Mouse (Mus musculus) adrenal gland, postnatal 14 days (tissue): ENCODE data around the gene Arhgap22. TPM values are rescaled to one million over a fixed set of nuclear protein-coding genes. Genes with fewer than 3 reads are reported as not detected.

Experiments
- DNase-seq: peaks from one replicate; pipeline ENCODE4 v3.0.0; 2021; ENCODE audit warnings: mixed read lengths
- long read RNA-seq, 2 experiments: library from polyadenylated mRNA; stranded (forward); transcript quantifications; one replicate each; pipeline ENCODE4 v2.0.0; 2021
- total RNA-seq: library from RNA; stranded (reverse); gene quantifications from 2 replicates; pipeline ENCODE4 v1.2.3, GENCODE M21; 2021

The Arhgap22 gene
- total RNA-seq, result 6.0 and 7.2 TPM in 2 replicates
- long read RNA-seq, experiment 1, partial matches to known transcripts, result 5 of 18 reads
- long read RNA-seq, experiment 1, other reads (novel, unspliced or antisense), result 13 of 18 reads
- long read RNA-seq, experiment 2, partial matches to known transcripts, result 5 of 12 reads
- long read RNA-seq, experiment 2, other reads (novel, unspliced or antisense), result 7 of 12 reads

DNA sequence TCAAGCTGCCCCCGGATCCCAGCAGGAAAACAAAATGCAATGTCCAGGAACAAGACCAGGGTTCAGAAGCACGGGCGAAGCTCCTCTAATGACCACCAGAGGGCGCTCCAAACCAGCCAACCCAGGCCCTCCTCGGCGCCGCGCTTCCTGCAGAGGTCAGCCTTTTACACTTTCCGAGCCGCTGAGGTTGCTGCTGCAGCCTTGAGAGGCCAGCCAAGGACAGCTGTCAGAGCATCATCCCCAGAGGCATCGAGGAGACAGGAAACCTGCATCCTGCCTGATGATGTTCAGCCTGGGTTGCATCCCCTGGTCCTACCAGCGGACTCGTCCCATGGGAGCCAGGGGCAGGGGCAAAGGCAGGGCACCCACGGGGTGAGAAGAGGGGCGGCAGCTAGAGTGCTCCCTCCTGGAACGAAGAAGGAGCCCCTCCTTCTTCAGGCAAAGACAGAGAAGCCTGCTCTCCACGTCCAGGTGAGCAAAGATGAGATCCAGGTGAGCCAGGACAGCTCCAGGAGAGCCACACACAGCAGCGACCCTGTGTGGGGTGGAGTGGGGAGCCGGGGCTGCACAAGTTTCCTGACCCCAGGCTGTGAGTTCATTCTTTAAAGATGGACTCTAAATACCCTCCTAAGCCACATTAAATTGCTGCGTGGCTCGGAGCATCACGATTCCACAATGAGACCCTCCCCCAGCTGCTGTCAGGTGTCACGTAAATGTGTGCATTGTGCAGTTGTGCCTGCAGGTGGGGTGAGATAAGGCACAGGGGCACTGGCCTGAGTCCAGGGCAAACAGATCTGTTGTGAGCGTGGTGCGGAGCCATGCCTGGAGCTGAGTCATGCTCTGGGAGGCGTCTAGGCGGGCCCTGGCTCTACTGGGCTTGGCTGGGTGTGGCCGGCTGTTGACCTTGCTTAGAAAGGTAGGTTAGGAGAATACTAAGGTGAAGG, at the start of gene Arhgap22:
TSS of gene Arhgap22 (plus strand) at position 204 of the 944 bp plus-strand sequence.
- DNase-seq, result peak; percentile 94

DNA sequence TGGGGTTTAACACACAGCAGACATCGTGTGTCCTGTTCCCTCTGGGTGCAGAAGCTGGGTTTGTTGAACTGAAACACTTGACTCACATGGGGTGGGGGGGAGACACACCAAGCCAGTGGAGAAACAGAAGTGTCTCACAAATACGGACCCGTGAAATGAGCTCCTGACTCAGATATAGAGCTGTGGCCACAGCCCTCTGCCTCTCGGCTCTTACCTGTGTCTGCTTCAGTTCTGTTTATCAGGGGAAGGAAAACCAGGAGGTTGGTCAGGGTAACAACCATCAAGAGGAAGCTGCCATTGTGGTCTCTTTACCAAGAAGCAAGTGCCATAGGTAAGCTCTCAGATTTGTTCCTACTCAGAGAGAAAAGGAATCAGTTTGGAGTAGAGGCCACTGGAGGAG, 45.1 kb upstream of the Arhgap22 start:
- no peak for DNase-seq

DNA sequence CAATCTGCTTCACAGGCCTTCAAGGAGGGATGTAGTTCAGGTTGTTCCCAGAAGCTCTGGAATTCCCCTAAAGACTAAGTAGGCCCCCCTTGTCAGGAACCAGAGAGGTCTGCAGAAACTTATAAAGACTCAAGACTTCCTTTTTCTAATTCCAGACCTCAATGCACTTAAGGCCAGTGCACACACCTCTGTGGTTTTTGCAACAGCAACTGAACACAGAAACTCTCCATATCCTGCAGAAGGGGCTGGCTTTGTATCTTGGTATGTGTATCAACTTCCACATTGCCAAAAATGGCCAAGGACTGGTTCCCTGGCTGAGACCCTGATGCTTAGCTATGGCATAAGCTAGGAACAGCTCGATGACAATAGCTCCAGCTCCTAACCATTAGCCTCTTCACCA, 41.9 kb upstream of the Arhgap22 start:
- DNase-seq, result no peak

DNA sequence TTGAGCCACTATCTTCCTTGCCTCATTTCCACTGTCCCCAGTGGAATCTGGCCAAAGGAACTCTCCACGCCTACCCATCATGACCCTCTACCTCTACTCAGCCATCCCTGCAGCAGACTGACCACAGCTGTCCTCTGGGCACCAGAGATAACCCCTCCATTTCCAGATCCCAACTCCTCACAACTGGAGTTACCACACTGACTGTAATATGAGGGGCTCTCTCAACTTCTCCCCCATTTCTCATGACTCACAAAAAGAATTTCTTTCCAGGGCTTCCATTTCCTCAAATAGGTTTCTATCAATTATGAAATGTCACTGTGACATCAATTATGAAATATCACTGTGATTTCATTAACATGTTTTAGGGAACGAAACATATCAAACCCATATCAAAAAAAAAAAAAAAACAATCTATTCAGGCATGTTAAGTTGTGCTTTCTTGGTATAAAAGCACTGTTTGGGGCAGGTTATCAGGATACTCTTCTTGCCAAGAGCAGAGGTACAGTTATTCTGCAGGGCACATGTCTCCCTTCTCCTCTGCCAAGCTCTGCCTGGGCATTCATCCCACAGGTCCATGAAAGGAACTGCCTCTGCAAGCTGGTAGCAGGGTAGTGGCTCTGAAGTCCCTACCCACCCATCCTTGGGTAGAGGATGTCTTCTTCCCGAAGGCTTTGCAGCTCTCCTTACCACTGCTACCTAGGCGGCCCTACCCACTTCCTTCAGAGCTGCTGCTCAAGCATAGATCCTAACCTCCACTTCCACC, 38.6 kb upstream of the Arhgap22 start:
- no peak for DNase-seq

DNA sequence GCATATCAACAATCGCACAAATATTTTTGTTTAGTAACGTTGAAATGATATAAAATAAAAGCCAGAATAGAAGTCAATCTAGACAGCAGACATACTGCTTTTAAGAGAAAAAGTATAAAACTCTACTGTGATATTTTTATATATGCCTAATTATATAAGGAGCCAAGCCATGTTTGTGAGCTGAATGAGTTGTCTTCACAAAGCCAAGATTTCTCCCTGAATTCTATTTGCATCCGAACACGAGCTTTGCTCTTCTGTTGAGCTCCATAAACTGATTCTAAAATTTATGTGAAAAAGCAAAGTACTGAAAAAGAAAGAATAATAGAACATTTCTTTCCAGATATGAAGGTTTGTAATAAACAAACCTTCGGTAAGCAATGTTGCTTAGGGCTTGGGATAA, 33.7 kb upstream of the Arhgap22 start:
- no peak for DNase-seq

DNA sequence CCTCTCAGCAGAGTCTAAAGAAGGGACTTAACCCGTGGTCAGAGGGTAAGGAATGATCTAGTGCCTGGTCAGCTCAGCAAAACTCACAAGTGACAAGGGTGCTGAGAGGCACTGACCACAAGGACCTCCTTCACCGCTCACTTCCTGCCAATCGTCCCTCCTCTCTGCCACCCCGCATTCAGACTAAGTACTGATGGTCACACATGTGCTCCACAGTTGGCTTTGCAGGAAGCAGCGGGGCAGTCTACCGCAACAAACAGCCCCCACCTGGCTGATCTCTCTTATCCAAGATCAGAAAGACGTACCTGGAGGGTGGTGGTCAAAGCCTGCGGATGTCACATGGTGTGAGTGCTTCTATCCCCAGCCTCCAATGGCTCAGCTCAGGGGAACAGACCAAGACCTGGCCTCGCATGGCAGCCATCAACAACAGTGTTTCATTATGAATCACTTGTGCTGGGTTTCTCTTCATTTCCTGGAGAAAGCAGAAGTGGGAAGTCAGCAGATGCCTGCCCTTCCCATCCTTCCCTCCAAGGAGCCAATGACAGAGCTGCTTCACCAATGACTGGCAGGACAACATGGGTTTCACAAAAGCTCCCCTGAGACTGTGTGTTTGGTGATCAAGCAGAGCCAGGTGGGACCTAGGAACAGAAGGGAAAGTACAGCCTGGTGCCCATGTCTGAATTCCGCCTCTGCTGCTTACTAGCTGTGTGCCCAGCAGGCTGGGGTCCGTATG, 28.6 kb upstream of the Arhgap22 start, which contains the start of gene Wdfy4:
TSS of gene Wdfy4 (minus strand) at position 441 of the 733 bp plus-strand sequence.
- DNase-seq, result no peak

DNA sequence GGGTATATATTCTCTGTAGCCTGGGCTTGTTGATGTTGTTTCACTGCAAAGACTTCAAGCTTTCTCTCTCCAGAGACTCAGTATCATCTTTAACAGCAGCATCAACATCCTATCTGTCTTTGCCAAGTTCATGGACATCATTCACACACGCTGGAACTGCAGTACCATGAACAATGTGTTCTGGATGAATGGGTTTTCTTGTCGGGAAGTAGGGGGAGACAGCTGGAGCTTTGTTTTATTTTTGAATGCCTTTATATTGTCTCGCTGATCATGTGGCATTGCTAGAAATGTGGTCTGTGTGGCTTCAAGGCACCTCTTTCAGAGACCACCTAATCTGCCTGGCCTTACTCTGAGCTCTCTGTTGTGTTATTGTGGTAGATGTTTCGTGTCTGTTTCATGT, 26.6 kb upstream of the Arhgap22 start:
- DNase-seq, result no peak

DNA sequence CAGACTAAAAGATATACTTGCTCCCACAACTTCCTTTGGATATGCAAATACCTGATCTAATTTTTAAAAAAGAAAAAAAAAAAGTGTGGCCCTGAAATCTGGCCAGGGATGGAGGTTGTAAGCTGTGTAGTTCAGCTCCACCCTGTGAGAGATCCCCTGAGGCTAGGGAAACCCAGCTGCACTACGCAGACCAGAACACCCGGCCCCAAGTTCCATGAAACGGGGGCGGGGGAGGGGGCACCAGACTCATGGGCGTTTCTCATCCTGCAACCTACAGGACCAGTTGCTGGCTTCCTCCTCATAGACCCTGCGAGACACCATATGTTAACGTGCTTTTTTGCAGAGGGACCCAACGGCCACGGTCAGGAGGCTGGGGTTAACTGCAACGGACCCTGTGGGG, 24.6 kb upstream of the Arhgap22 start:
- no peak for DNase-seq

DNA sequence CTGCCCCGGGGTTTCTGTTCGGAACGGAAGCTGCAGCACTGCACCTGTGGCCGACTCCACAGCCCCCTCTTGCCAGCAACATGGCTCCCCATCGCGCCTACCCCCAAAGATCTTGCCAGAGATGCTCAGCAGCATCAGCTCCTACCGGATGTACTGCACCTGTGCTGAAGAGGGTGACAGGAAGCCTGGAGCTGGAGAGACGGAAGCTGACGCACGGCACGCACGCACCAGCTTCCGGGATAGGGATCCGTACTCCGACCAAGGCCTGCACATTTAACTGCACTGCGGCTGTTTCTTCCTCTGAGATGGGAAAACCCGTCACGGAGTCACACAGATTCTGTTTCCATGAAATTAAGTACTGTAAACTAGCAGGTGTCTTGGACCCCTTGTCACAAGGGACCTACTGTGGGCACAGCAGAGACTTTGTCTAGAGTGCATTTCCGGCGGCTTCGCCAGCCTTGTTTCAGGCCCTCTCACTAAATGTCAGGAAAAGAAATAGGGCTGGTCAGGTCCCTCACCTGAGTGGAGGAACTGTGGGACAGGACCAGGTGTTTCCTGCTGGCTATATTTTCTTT, 23.9 kb upstream of the Arhgap22 start:
- no peak for DNase-seq

DNA sequence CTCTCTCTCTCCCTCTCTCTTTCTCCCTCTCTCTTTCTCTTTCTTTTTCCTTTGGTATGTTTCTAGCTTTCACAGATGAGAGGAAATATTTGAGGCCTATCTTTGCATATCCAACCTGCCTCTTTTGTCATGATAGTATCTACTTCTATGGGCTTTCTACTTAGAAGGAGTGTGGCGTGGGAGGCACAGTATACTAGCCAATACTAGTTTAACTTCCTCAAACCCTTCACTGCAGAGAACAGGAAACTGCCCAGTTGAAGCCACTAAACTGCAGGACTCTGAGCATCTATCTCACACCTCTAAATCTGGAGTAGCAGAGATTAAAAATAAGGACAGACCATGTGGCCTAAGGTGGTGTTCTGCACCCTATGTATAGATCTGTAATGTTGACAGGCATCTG, 23.2 kb upstream of the Arhgap22 start:
- DNase-seq, result no peak

DNA sequence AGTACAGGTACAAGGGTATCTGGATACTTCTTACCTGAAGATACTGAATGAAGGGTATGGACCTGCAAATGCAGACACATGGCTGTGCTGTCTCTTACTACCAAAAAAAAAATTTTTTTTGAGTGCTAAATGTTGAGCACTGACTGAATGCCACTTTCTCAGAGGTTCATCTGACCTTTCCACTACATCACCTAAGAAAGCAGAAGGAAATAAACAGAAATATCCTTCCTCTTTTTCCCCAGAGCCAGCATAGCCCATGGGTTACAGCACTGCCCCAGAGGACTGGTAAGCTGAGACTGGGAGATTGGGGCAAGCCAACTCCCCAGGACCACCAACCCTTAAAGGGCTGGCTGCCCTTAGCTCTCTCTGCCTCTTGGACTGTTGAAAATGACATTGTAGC, 20.1 kb upstream of the Arhgap22 start:
- no peak for DNase-seq

DNA sequence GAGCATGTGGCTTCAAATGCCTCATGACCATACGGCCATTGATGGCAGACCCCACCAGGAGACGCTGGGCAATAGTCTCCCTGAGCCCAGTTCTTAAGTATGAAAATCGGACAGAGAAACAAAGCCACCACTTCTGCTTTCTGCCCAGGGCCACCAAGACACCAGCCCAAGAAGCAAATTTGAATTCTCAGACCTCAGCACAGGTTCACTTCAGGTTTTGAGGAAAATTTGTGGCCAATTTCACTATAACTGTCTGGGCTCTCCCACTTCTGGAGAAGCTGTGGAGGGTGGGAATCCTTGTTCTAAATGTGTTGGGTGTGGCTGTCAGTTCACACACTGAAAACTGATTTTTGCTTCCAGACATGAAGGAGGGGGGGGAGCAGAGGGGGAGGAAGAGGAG, 19.6 kb upstream of the Arhgap22 start:
- DNase-seq, result no peak

DNA sequence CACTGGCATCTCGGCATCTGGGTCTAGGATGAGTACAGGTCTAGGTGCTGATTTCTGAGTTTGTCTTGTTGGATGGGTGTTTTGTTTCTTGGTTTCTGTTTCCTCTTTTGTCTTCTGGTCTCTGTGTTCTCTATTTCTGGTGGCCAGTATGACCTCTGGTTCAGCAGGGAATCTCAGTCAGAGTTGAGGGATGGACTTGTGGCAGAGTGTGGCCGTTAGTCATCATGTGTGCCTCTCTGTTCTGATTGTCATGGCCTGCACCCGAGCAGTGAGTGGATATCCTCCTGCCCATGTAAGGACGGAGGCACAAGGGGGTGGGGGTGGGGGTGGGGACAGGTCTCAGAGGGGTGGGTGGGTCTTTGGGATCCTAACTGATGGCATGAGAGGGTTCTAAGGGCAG, 11.7 kb upstream of the Arhgap22 start:
- no peak for DNase-seq

DNA sequence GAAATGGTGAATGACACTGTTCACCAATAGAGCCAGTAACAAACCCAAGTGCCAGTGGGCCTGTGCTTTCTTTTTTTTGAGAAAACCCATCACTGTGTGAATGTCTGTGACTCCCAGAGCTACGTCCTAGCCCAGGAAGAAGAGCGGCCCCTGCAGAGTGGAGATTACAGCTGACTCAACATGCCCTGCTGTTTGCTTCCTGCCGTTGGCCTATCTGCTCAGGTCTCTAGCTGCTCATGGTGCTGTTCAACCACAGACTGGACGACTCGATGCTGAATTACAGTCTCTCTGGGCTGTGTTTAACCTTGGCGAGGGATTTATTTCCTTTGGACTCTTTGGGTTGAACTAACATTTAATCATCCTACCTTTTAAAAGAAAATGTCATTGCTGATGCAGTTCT, 10.9 kb upstream of the Arhgap22 start:
- DNase-seq, result no peak

DNA sequence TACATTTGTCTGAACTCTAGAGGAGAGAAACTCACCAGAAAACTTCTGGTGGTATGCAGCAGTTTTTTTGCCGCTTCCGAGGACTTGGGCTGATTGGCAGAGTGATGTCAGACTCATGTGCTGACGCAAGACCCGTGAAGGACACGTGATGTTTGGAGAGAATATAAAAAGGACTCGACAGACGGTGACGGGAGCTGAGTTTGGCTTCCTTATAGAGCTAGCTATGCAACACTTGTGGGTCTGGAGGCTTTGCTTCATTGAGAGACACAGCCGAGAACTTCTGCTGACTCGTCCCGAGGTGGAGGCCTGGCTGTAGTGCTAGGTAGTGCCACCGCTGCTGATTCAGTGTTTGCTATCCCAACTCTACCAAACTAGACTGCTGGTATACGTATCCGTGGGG, 10.0 kb upstream of the Arhgap22 start:
- no peak for DNase-seq

DNA sequence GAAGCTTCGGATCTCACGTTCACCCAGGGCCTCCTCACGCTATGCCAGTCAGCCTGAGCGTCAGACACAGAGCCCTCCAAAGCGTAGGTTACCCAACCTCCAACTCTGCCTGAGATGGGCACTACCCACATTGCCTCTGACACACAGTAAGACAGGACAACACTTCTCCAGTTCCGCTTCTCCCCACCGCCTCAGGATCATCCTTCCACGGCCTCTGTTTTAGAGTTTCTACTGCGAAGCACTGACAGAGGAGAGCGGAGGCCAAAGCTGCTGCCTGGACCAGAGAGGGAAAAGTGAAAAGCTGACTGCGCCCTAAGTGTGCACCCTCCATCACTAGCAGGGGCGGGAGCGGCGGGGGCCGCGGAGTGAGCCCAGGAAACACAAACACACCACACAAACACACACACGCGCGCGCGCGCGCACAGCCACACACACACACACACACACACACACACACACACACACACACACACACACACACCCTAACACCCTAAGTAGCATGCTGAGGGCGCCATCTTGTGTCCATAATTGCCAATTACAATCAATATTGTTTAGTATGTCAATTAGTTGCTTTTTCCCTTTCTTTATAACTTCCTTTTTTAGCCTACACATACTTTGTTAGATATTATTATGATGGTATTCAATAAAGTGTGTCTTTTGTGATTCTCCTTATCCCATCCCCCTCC, 8.4 kb upstream of the Arhgap22 start:
- peak; percentile 19 for DNase-seq

DNA sequence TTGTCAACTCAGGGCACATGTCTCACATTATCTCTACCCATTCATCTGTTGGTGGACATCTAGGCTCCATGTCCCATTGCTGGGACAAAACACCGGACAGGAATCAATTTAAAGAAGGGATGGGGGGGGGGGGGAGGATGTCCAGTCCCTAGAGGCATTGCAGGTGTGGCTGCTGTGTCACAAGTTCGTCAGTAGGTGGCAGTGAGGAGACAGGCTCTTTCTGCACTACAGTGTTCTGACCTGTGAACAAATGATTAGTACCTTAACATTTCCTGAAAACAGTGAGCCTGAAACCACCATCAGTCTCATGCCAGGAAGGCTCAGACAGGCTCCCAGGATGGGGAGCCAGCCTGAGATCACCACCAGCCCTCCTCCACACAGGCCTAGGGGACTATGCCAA, 6.8 kb upstream of the Arhgap22 start:
- DNase-seq, result peak; percentile 21

DNA sequence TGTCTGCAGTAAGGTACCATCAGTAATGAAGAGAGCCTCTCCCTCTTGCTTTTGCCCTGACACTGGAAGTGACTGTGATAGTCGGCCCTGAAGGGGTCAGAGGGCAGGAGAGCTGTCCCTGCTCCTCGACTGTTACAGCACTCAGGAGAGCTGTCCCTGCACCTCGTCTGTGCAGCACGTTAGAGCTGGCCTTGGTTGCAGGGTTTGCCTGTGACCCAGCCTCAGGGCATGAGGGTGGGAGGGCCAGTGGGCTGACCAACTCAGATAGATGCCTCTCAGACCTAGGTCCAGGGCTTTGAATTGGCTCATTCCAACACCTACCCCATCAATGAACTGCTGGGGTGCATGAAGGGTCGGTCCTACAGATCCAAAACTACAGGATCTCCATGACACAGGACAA, 5.5 kb upstream of the Arhgap22 start:
- DNase-seq, result no peak

DNA sequence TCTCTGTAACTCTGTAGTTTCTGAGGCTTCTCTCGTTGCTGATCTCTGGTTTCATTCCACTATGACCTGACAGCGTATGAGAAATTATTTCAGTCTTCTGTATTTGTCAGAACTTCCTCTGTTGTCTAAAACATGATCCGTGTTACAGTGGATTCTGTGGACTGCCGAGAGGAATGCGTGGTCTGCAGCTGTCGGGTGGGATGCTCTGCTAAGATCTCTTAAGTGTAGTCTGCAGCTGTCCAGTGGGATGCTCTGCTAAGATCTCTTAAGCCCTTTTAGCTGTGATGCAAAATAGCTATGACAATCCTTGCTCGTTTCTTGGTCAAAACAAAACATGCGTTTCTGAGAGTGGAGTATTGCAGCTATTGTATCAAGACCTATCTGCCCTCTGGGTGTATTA, 3.0 kb upstream of the Arhgap22 start:
- DNase-seq, result no peak

DNA sequence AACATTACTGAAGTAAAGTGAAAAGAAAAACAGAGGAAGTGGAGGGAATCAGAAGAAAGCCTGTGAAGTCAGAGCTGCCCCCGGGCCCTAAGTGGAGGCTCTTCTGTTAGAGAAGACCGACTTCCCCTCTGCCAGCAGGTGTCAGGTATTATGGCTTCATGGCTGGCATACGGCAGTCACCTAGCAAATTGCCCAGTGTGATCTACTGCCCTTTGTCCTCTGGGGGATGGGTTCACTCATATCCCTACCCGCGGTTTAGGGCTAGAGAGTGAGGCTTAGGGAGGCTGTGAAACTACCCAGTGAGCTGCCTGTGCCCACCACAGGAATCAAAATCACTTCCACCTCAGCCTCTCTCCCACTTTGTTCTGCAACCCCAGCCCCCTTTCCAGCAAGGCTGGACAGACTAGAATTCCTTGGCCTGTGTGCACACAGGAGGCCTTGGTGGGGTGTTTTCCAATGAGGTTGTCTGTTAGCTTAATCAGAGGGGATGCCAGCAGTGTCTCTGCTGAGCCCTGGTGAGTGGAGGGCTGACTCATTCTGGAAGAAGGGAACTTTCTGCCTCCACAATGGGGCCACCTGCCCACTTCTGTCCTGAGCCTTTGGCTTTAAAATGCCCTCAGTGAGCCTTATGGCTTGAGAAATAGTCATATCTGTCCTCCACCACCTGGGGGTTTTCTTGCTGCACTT, 1.4 kb upstream of the Arhgap22 start:
- no peak for DNase-seq

DNA sequence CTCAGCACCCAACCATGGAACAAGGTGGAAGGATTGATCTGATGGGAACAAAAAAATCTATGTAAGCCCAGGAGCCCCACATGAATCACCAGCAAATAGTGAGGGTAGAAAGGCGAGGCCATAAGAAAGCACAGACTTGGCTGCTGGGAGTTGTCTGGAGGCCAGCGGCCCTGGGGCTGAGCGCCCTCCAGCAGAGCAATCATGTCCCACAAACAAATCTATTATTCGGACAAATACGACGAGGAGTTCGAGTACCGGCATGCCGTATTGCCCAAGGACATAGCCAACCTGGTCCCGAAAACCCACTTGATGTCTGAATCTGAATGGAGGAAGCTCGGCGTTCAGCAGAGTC, 892 bp upstream of the Arhgap22 start:
- DNase-seq, result no peak
